Mouse (Mus musculus): Measurements from ENCODE around the gene Tmem117.

- no peak for TF ChIP-seq GATA1 (IDR thresholded peaks at IDR 0.05; ENCODE audit: low read length)
- no peak for TF ChIP-seq TAL1 (IDR thresholded peaks at IDR 0.05; ENCODE audit: low read length)
Measured at GRCm38 (mm10) chr15:94732104-94732503, 103.1 kb downstream of the Tmem117 start.

Measured in erythroblast, embryonic 14.5 days (primary cell).